Mouse (Mus musculus) WW6 (cell line): ENCODE measurements around the gene Foxn4.

Experiments used
- DNase-seq: peaks from one replicate; pipeline ENCODE4 v3.0.0-alpha.2; 2013; ENCODE audit warnings: low read depth, low spot score

The Foxn4 gene

GRCm38 (mm10) chr5:114279382-114280143 is 6.0 kb upstream of the Foxn4 start:
- DNase-seq = no peak

GRCm38 (mm10) chr5:114275991-114276390 is 2.4 kb upstream of the Foxn4 start:
- DNase-seq = no peak

- DNase-seq = no peak
Observed at GRCm38 (mm10) chr5:114275339-114275738, 1.7 kb upstream of the Foxn4 start.

- no peak for DNase-seq
Observed at GRCm38 (mm10) chr5:114269984-114270383, 3.6 kb downstream of the Foxn4 start.

- no peak for DNase-seq
Observed at GRCm38 (mm10) chr5:114269499-114269898, 4.1 kb downstream of the Foxn4 start.

- no peak for DNase-seq
Observed at GRCm38 (mm10) chr5:114268646-114269045, 5.0 kb downstream of the Foxn4 start.

- DNase-seq = no peak
Observed at GRCm38 (mm10) chr5:114264791-114265190, 8.8 kb downstream of the Foxn4 start.

- DNase-seq = no peak
Observed at GRCm38 (mm10) chr5:114264030-114264459, 9.6 kb downstream of the Foxn4 start.

GRCm38 (mm10) chr5:114261494-114261893 is 12.1 kb downstream of the Foxn4 start:
- DNase-seq = no peak

DNA sequence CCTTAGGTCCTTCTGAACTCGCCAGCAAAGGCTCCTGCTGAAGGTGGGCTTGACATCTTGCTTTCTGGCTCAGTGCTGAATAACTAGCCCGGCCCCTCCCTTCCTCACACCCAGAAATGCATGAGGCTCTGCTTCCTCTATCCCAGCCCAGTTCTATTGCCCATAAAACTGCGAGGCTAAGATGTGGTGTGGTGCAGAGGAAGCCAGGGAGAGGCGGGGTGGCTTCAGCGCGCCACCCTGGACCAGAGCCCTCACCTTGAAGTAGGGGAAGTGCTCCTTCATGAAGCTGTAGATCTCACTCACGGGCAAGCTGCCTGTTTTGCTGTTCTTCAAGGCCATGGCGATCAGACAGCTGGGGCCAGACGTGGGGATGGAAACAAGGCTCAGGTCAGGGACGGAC is 14.1 kb downstream of the Foxn4 start:
- no peak for DNase-seq

DNA sequence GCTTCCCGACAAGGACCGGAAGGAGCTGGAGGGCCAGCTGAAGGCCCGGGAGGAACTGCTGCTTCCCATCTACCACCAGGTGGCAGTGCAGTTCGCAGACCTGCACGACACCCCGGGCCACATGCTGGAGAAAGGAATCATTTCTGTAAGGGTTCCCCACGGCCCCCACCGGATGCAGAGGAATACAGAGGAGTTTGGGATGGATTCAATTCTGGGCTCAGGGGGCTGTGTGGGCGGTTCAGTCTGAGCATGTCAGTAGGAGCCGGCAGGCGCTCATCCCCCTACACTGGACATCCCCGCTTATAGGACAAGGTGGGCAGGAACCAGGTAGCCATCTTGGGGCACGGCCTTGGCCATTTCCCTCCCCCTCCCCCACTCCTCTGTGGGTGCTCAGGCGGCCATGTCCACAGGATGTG is 25.4 kb downstream of the Foxn4 start:
- peak; percentile 56 for DNase-seq

DNA sequence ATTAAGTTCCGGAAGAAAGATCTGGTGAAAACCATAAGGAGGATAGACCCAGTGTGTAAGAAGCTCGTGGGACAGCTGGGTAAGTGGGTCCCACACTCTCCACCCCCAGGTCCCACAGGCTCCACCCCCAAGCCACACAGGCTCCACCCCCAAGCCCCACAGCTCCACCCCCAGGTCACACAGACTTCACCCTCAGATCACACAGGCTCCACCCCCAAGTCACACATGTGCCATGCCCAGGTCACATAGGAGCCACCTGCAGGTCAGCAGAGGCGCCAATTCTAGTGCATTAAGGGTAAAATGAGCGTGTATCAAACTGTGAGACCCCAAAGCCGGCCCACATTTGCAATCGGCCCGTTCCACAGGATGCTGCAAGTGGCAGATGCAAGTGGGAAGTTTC is 27.1 kb downstream of the Foxn4 start:
- DNase-seq = peak; percentile 18

DNA sequence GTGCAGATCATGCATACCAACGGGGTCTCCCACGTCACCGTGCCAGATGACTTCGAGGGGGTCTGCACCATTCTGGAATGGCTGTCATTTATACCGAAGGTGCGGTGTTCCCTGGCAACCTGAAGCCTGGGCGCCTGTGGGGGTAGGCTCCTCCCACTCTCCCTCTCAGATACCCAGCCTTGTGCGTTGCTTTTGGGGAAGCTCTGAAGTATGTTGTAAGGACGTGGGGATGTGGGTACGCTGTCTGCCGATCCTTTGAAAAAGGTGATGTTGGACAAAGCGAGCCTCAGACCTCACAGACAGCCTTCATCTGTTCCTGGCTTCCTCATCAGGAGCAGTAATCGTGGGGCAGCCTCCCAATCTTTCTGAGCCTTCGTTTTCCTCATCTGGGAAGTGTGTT is 33.9 kb downstream of the Foxn4 start:
- DNase-seq = no peak

- peak; percentile 28 for DNase-seq
Observed at GRCm38 (mm10) chr5:114238924-114239323, 34.7 kb downstream of the Foxn4 start.

DNA sequence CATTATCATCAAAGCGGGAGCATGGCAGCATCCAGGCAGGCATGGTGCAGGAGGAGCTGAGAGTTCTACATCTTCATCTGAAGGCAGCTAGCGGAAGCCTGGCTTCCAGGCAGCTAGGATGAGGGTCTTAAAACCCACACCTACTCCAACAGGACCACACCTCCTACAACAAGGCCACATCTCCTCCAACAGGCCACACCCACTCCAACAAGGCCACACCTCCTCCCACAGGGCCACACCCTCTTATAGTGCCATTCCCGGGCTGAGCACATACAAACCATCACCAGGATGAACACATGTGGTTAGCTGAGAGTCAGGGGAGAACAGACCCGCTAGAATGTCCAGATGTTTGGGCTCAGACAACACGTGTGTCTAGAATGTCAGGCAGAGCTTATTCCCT is 44.7 kb downstream of the Foxn4 start:
- no peak for DNase-seq

DNA sequence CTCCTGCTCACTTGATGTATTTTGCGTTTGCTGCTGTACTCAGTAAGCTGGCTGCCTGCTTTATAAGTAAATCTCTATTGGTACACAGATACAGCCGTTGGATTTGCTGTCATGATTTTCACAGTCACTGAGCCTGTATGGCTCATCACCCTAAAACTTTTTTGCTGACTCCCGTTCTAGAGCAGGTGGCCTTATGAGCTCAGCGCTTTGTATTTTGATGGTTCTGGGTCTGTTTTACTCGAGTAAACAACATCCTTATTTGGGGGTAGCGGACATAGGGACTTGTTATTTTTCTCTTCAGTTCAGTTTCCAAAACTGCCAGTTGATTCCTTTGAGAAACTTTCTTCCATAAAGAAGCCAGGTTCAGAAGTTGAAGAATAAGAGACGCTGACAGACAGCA is 47.6 kb downstream of the Foxn4 start:
- no peak for DNase-seq

DNA sequence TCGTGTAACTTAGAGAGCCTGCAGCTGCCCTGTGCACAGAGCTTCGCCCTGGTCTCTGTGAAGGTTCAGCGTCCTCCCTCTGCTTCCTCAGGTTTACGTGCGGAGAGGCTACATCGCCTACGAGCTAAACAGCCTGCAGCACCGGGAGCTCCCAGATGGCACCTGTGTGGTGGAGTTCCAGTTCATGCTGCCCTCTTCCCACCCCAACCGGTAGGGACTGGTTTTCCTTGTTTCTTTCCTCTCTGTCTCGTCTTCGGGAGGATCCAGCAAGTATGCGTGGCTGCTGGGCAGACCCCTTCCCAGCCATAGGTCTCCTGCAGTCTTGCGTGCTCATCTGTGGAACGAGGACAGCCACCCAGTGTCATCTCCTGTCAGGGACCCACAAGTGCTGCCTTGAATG is 54.8 kb downstream of the Foxn4 start:
- DNase-seq = no peak

GRCm38 (mm10) chr5:114213183-114213582 is 60.4 kb downstream of the Foxn4 start:
- no peak for DNase-seq

DNA sequence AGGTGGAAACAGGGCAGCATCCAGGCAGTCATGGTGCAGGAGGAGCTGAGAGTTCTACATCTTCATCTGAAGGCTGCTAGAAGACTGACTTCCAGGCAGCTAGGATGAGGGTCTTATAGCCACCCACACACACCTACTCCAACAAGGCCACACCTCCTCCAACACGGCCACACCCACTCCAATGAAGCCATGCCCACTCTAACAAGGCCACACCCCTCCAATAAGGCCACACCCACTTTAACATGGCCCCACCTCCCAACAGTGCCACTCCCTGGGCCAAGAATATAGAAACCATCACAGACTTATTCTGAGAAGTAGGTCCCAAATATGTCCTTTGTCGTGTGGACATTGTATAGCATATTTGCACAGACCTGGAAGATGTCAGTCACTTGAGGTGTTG is 67.4 kb downstream of the Foxn4 start:
- DNase-seq = no peak
